Mouse (Mus musculus) C2C12 (cell line): ENCODE results near the gene Zkscan1.

ENCODE experiments used
- CEBPB ChIP-seq: IDR thresholded peaks from one replicate; pipeline ENCODE4 v1.6.1; 2011; ENCODE audit warnings: low read depth, mild to moderate bottlenecking, control low read depth, moderate library complexity
- CTCF ChIP-seq: IDR thresholded peaks from one replicate; pipeline ENCODE4 v1.5.1; 2011; ENCODE audit not compliant: control insufficient read depth, insufficient read depth, insufficient read length
- MAX ChIP-seq: IDR thresholded peaks from one replicate; pipeline ENCODE4 v1.6.1; 2011; ENCODE audit warnings: mild to moderate bottlenecking, control low read depth
- MYOD1 ChIP-seq: IDR thresholded peaks from one replicate; pipeline ENCODE4 v1.6.1; 2011; ENCODE audit warnings: low read depth; ENCODE audit not compliant: control insufficient read depth, insufficient read length
- USF1 ChIP-seq: IDR thresholded peaks from one replicate; pipeline ENCODE4 v1.6.1; 2011; ENCODE audit warnings: low read depth, mild to moderate bottlenecking, control low read depth, moderate library complexity

GRCm38 (mm10) chr5:138092771-138093170, 7.9 kb downstream of the Zkscan1 start:
- TF ChIP-seq CTCF (no peak), MYOD1 (no peak), MAX (no peak), USF1 (no peak), CEBPB (no peak)
